Mouse (Mus musculus) retina, embryonic 14.5 days (tissue): ENCODE measurements around the gene D630045J12Rik.

Experiments
- DNase-seq: peaks from one replicate; pipeline ENCODE4 v3.0.0-alpha.2; 2015; ENCODE audit warnings: low spot score

The D630045J12Rik gene

GRCm38 (mm10) chr6:38242295-38242830 lies 11.4 kb downstream of the D630045J12Rik start:
- DNase-seq: no peak

GRCm38 (mm10) chr6:38241508-38241907 lies 12.3 kb downstream of the D630045J12Rik start:
- DNase-seq: no peak

- no peak for DNase-seq
Measured at GRCm38 (mm10) chr6:38240618-38241017, 13.2 kb downstream of the D630045J12Rik start.

- no peak for DNase-seq
Measured at GRCm38 (mm10) chr6:38238382-38238781, 15.4 kb downstream of the D630045J12Rik start.

GRCm38 (mm10) chr6:38235991-38236658 lies 17.7 kb downstream of the D630045J12Rik start:
- DNase-seq: no peak

- DNase-seq: no peak
Measured at GRCm38 (mm10) chr6:38233803-38234202, 20.0 kb downstream of the D630045J12Rik start.

GRCm38 (mm10) chr6:38232917-38233316 lies 20.9 kb downstream of the D630045J12Rik start:
- DNase-seq: no peak

GRCm38 (mm10) chr6:38231994-38232393 lies 21.8 kb downstream of the D630045J12Rik start:
- DNase-seq: peak; percentile 49

GRCm38 (mm10) chr6:38224079-38224478 lies 29.7 kb downstream of the D630045J12Rik start:
- peak; percentile 38 for DNase-seq

- DNase-seq: no peak
Measured at GRCm38 (mm10) chr6:38219261-38219660, 34.5 kb downstream of the D630045J12Rik start.

- DNase-seq: no peak
Measured at GRCm38 (mm10) chr6:38215448-38216110, 38.2 kb downstream of the D630045J12Rik start.

- no peak for DNase-seq
Measured at GRCm38 (mm10) chr6:38207621-38208020, 46.2 kb downstream of the D630045J12Rik start.

GRCm38 (mm10) chr6:38206941-38207531 lies 46.8 kb downstream of the D630045J12Rik start:
- DNase-seq: peak; percentile 46

- DNase-seq: no peak
Measured at GRCm38 (mm10) chr6:38205375-38205774, 48.4 kb downstream of the D630045J12Rik start.

GRCm38 (mm10) chr6:38203820-38204219 lies 50.0 kb downstream of the D630045J12Rik start:
- no peak for DNase-seq

- no peak for DNase-seq
Measured at GRCm38 (mm10) chr6:38202816-38203215, 51.0 kb downstream of the D630045J12Rik start.

- DNase-seq: no peak
Measured at GRCm38 (mm10) chr6:38201495-38201894, 52.3 kb downstream of the D630045J12Rik start.

- no peak for DNase-seq
Measured at GRCm38 (mm10) chr6:38199599-38199998, 54.2 kb downstream of the D630045J12Rik start.

GRCm38 (mm10) chr6:38198727-38199126 lies 55.1 kb downstream of the D630045J12Rik start:
- no peak for DNase-seq

GRCm38 (mm10) chr6:38196266-38197189 lies 57.3 kb downstream of the D630045J12Rik start:
- no peak for DNase-seq

GRCm38 (mm10) chr6:38195306-38195705 lies 58.5 kb downstream of the D630045J12Rik start:
- DNase-seq: no peak

- DNase-seq: no peak
Measured at GRCm38 (mm10) chr6:38194046-38194445, 59.8 kb downstream of the D630045J12Rik start.
